Mouse (Mus musculus) heart, postnatal 0 days (tissue): ENCODE data around the gene Gm49416.
"Not testable (repeated sequence)": the region's sequence is repeated elsewhere in the genome, so short reads cannot be mapped to it uniquely, and the experiment has no call there.

Experiments used
- CTCF ChIP-seq: IDR thresholded peaks from 2 replicates; pipeline ENCODE4 v1.5.1; 2016; ENCODE audit warnings: antibody characterized with exemption, control low read depth, low read depth
- EP300 ChIP-seq: IDR thresholded peaks from 2 replicates; pipeline ENCODE4 v1.6.1; 2016; ENCODE audit warnings: antibody characterized with exemption, low read depth

- not testable (repeated sequence) for TF ChIP-seq CTCF, EP300
Measured at GRCm38 (mm10) chr19:8897211-8897864, 8.6 kb downstream of the Gm49416 start.
